Mouse (Mus musculus) kidney, adult 2 months (tissue): ENCODE data around the gene Comtd1.

Source experiments
- CTCF ChIP-seq: fragments of 200-500 bp; conservative IDR thresholded peaks from 2 replicates; pipeline ENCODE4 v1.5.1; 2011; ENCODE audit warnings: low read depth, mild to moderate bottlenecking, control low read depth, low read length, moderate library complexity, mixed read lengths; ENCODE audit not compliant: insufficient read depth, insufficient read length
- POLR2A ChIP-seq: fragments of 200-500 bp; IDR thresholded peaks from one replicate; pipeline ENCODE4 v1.6.1; 2011; ENCODE audit warnings: low read depth, low read length, control low read depth

DNA sequence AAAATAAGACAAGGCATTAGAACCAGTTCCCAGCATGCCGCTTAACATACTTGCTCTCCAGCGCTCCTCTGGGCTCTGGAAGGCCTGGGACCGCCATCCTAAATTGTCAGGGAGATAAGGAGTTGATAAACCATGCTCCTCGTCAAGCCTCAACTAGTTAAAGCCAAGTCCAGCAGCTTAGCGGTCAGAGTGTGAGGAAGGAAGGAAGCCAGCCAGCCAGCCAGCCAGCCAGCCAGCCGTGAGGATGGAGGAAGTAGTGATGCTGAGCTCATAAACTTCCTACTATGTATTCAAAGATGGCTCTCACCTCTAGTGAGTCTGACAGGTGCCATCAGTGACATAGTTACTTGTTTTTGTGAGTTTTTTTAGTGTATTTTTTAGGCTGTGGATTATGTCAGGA lies 5.5 kb downstream of the Comtd1 start:
- TF ChIP-seq CTCF (no peak), POLR2A (no peak)
